ENCODE assay signal across 15 mouse cellular contexts in the genomic region with DNA sequence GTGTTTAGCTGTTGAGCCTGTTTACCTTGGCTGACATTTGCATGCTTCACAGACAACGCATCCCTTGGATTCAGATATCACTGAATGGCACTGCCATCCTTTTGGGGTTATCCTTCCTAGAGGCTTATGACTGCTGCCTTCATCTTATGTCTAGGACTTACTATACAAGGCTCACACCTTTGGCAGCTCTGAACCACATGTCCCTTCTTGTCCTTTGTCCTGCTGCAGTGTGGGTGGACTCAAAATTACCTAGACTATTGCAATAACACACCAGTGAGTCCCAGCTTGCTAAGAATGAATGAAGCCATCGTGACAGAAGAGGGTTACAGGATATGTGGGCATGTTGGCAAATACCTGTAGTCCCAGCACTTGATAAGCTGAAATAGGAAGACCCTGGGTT.
"Had no signal": no experiment of that assay in that cellular context is flagged by ENCODE, and none has a peak within 500 bp of the region (broad histone marks: within the 10 kb centered on the region; RNA-seq: fewer than 3 reads in every experiment).

No protein-coding gene starts in this region.

- H3K9ac ChIP-seq: lung, embryonic 14.5 days; midbrain, embryonic 12.5 days; neural tube, embryonic 13.5 days; neural tube, embryonic 15.5 days had no signal

- H3K27ac ChIP-seq: midbrain, embryonic 10.5 days; midbrain, embryonic 12.5 days; neural tube, embryonic 13.5 days; neural tube, embryonic 15.5 days had no signal

- H3K9me3 ChIP-seq: midbrain, embryonic 10.5 days; midbrain, embryonic 12.5 days; neural tube, embryonic 13.5 days; neural tube, embryonic 15.5 days had no signal

- DNase-seq: lung, postnatal 4 days; midbrain, embryonic 14.5 days; retina, postnatal 1 day; right cerebral cortex, postnatal 25 days; spleen, adult 18-20 months; thymus, adult 18-20 months; thymus, postnatal 14 days; thymus, postnatal 36 days had no signal

- H3K36me3 ChIP-seq: midbrain, embryonic 10.5 days; midbrain, embryonic 12.5 days; neural tube, embryonic 13.5 days; neural tube, embryonic 15.5 days had no signal

- H3K4me3 ChIP-seq: midbrain, embryonic 10.5 days; midbrain, embryonic 12.5 days; myocyte; neural tube, embryonic 13.5 days; neural tube, embryonic 15.5 days had no signal

- ATAC-seq: midbrain, embryonic 16.5 days had no signal

- H3K27me3 ChIP-seq: midbrain, embryonic 12.5 days; neural tube, embryonic 13.5 days; neural tube, embryonic 15.5 days had no signal

- H3K4me2 ChIP-seq: lung, embryonic 14.5 days; midbrain, embryonic 12.5 days; neural tube, embryonic 13.5 days; neural tube, embryonic 15.5 days had no signal
